Mouse (Mus musculus) heart, embryonic 14.5 days (tissue): ENCODE data around the gene Grm5. TPM values are rescaled to one million over a fixed set of nuclear protein-coding genes. Genes with fewer than 3 reads are reported as not detected.

ENCODE experiments used
- ATAC-seq: fragments of 200-750 bp; cut with Nextera tagmentation; 2 replicates; pipeline ENCODE4 v1.8.0; 2017; ENCODE audit warnings: low read depth, moderate TSS enrichment; ENCODE audit not compliant: insufficient number of reproducible peaks, insufficient read depth, low FRiP score
- H3K27ac ChIP-seq, 2 experiments: fragments of 200-500 bp in 1 of 2; fragments of 300-500 bp in 1 of 2; sonication (generic) in 1 of 2; replicated peaks in 1 of 2; 2 replicates each; pipeline ENCODE4 v1.5.1; 2012 to 2014; ENCODE audit warnings: low read depth in 2 of 2, low read length in 2 of 2, control low read depth in 1 of 2, mild to moderate bottlenecking in 1 of 2, mixed read lengths in 1 of 2; ENCODE audit not compliant: control insufficient read depth in 1 of 2, insufficient read depth in 1 of 2
- H3K27me3 ChIP-seq: fragments of 300-500 bp; sonication (generic); 2 replicates; pipeline ENCODE4 v1.6.1; 2014; ENCODE audit warnings: mild to moderate bottlenecking, low read length, control low read depth; ENCODE audit not compliant: control insufficient read depth, insufficient read depth
- H3K36me3 ChIP-seq: fragments of 300-500 bp; sonication (generic); 2 replicates; pipeline ENCODE4 v1.6.1; 2014; ENCODE audit warnings: mild to moderate bottlenecking, control low read depth, low read length, mixed read lengths; ENCODE audit not compliant: control insufficient read depth, insufficient read depth
- H3K4me1 ChIP-seq, 2 experiments: fragments of 200-500 bp in 1 of 2; fragments of 300-500 bp in 1 of 2; sonication (generic) in 1 of 2; 2 replicates each; pipeline ENCODE4 v1.6.1; 2012 to 2014; ENCODE audit warnings: low read length in 2 of 2, control low read depth in 1 of 2, mixed read lengths in 1 of 2; ENCODE audit not compliant: control insufficient read depth in 2 of 2, insufficient read depth in 2 of 2
- H3K4me2 ChIP-seq: fragments of 300-500 bp; sonication (generic); 2 replicates; pipeline ENCODE4 v1.6.1; 2014; ENCODE audit warnings: mild to moderate bottlenecking, low read length
- H3K4me3 ChIP-seq, 2 experiments: fragments of 200-500 bp in 1 of 2; fragments of 300-500 bp in 1 of 2; sonication (generic) in 1 of 2; 2 replicates each; pipeline ENCODE4 v1.5.1; 2012 to 2014; ENCODE audit warnings: low read length in 2 of 2, mild to moderate bottlenecking in 2 of 2, control low read depth in 1 of 2, low read depth in 1 of 2, moderate library complexity in 1 of 2; ENCODE audit not compliant: control insufficient read depth in 1 of 2, insufficient read depth in 1 of 2
- H3K9ac ChIP-seq: fragments of 300-500 bp; sonication (generic); 2 replicates; pipeline ENCODE4 v1.6.1; 2014; ENCODE audit warnings: mild to moderate bottlenecking, low read length
- H3K9me3 ChIP-seq: fragments of 300-500 bp; sonication (generic); 2 replicates; pipeline ENCODE4 v1.6.1; 2016; ENCODE audit warnings: low read length, control low read depth; ENCODE audit not compliant: control insufficient read depth
- WGBS: fragments of 180-500 bp; shearing (Covaris S2); extraction: QIAGEN DNeasy Blood & Tissue Kit; methylation state at CpG from one replicate; pipeline ENCODE4 v1.1.7; 2014; 5-methylcytosine and 5-hydroxymethylcytosine counted together
- polyA plus RNA-seq: library from polyadenylated mRNA; unstranded; fragments of >200 nt; fragmentation: Nextera tagmentation; extraction: Ambion mirVana; gene quantifications from 2 replicates; pipeline ENCODE4 v1.2.1, GENCODE M21; 2014

Gene Grm5
- polyA plus RNA-seq, 1 experiment from 2014 or later, result not detected

- no peaks in the 10 kb centered on the region for H3K27me3 ChIP-seq
- H3K36me3 ChIP-seq, result no peaks in the 10 kb centered on the region
- no peak overlapping the region for H3K9ac ChIP-seq
- H3K4me1 ChIP-seq, result no peaks in the 10 kb centered on the region
- no peak overlapping the region for H3K4me3 ChIP-seq
- no peak for ATAC-seq
- H3K27ac ChIP-seq, result no peak overlapping the region
- H3K4me2 ChIP-seq, result no peak overlapping the region
- no peaks in the 10 kb centered on the region for H3K9me3 ChIP-seq
- 58% methylated on average over 3 of the region's 3 CpGs for WGBS
Measured at GRCm38 (mm10) chr7:87762376-87762775, 178.4 kb downstream of the Grm5 start.

- Histone ChIP-seq H3K27me3 (no peaks in the 10 kb centered on the region), H3K4me1 (no peaks in the 10 kb centered on the region), H3K9ac (no peak overlapping the region), H3K4me2 (no peak overlapping the region), H3K36me3 (no peaks in the 10 kb centered on the region), H3K9me3 (no peaks in the 10 kb centered on the region), H3K27ac (no peak overlapping the region), H3K4me3 (no peak overlapping the region)
- 82% methylated on average over 1 of the region's 1 CpGs for WGBS
- no peak for ATAC-seq
Measured at GRCm38 (mm10) chr7:87787560-87787959, 203.6 kb downstream of the Grm5 start.

GRCm38 (mm10) chr7:87788963-87789362 is 205.0 kb downstream of the Grm5 start:
- Histone ChIP-seq H3K9me3 (no peaks in the 10 kb centered on the region), H3K27ac (no peak overlapping the region), H3K4me2 (no peak overlapping the region), H3K27me3 (no peaks in the 10 kb centered on the region), H3K4me3 (no peak overlapping the region), H3K9ac (no peak overlapping the region), H3K4me1 (no peaks in the 10 kb centered on the region), H3K36me3 (no peaks in the 10 kb centered on the region)
- no peak for ATAC-seq

- no peak overlapping the region for H3K27ac ChIP-seq
- no peak overlapping the region for H3K9ac ChIP-seq
- ATAC-seq, result no peak
- WGBS, result 62% methylated on average over 4 of the region's 4 CpGs
- H3K27me3 ChIP-seq, result no peaks in the 10 kb centered on the region
- H3K36me3 ChIP-seq, result no peaks in the 10 kb centered on the region
- H3K4me1 ChIP-seq, result no peaks in the 10 kb centered on the region
- no peak overlapping the region for H3K4me2 ChIP-seq
- H3K9me3 ChIP-seq, result no peaks in the 10 kb centered on the region
- H3K4me3 ChIP-seq, result no peak overlapping the region
Measured at GRCm38 (mm10) chr7:87793896-87794295, 209.9 kb downstream of the Grm5 start.

- Histone ChIP-seq H3K4me2 (no peak overlapping the region), H3K9ac (no peak overlapping the region), H3K4me1 (no peaks in the 10 kb centered on the region), H3K4me3 (no peak overlapping the region), H3K9me3 (no peaks in the 10 kb centered on the region), H3K27ac (no peak overlapping the region), H3K36me3 (no peaks in the 10 kb centered on the region), H3K27me3 (no peaks in the 10 kb centered on the region)
- WGBS, result 35% methylated on average over 1 of the region's 1 CpGs
- no peak for ATAC-seq
Measured at GRCm38 (mm10) chr7:87824898-87825297, 240.9 kb downstream of the Grm5 start.

- no peak overlapping the region for H3K4me2 ChIP-seq
- no peak overlapping the region for H3K9ac ChIP-seq
- no peak overlapping the region for H3K4me3 ChIP-seq
- no peak overlapping the region for H3K27ac ChIP-seq
- H3K36me3 ChIP-seq, result no peaks in the 10 kb centered on the region
- 62% methylated on average over 4 of the region's 4 CpGs for WGBS
- no peaks in the 10 kb centered on the region for H3K4me1 ChIP-seq
- H3K9me3 ChIP-seq, result no peaks in the 10 kb centered on the region
- no peak for ATAC-seq
- no peaks in the 10 kb centered on the region for H3K27me3 ChIP-seq
Measured at GRCm38 (mm10) chr7:87834669-87835068, 250.7 kb downstream of the Grm5 start.

- no peak overlapping the region for H3K4me2 ChIP-seq
- H3K4me1 ChIP-seq, result no peaks in the 10 kb centered on the region
- no peak overlapping the region for H3K9ac ChIP-seq
- no peaks in the 10 kb centered on the region for H3K36me3 ChIP-seq
- no peak overlapping the region for H3K4me3 ChIP-seq
- H3K27me3 ChIP-seq, result no peaks in the 10 kb centered on the region
- no peak overlapping the region for H3K27ac ChIP-seq
- 58% methylated on average over 1 of the region's 1 CpGs for WGBS
- ATAC-seq, result no peak
- no peaks in the 10 kb centered on the region for H3K9me3 ChIP-seq
Measured at GRCm38 (mm10) chr7:87838579-87838978, 254.6 kb downstream of the Grm5 start.

GRCm38 (mm10) chr7:87843496-87843895 is 259.5 kb downstream of the Grm5 start:
- Histone ChIP-seq H3K4me2 (no peak overlapping the region), H3K36me3 (no peaks in the 10 kb centered on the region), H3K27me3 (no peaks in the 10 kb centered on the region), H3K4me1 (no peaks in the 10 kb centered on the region), H3K27ac (no peak overlapping the region), H3K9ac (no peak overlapping the region), H3K4me3 (no peak overlapping the region), H3K9me3 (no peaks in the 10 kb centered on the region)
- no peak for ATAC-seq
